8 mouse cellular contexts compared by ENCODE assay signal in genomic region chr17:79862038-79862437, GRCm38 (mm10). TPM values are rescaled to one million over a fixed set of nuclear protein-coding genes. Genes with fewer than 3 reads are reported as not detected.
DNase-seq lines count a peak whose midpoint lies in the region.

No protein-coding gene starts in this region.

- intact Hi-C loops in left cerebral cortex, postnatal 4 days (cut with DNase I), result no loop called here
- intact Hi-C loops in left cerebral cortex, postnatal 10 days (cut with DNase I), result loop anchor here (5.0 kb wide), 1 partner anchor 330 kb away; no protein-coding TSS in a partner anchor

- peak; percentile 17 for DNase-seq in adrenal gland, adult 8-10 months
- no peak for DNase-seq in adrenal gland, postnatal 25 days
- DNase-seq in left cerebral cortex, postnatal 4 days, result peak; percentile 10
- DNase-seq in left cerebral cortex, postnatal 10 days (ENCODE audit: extremely low spot score in 1 of 2, low spot score in 2 of 2), result no peak
- peak; percentile 88 for DNase-seq in adipocyte (ENCODE audit: low spot score)
- peak; percentile 41 for DNase-seq in induced T-regulatory cell, adult 2 months (ENCODE audit: low read depth)
- no peak for DNase-seq in testis, postnatal 14 days (ENCODE audit: low spot score)
- DNase-seq in spleen, adult 12 weeks (ENCODE audit: low spot score), result no peak

RNA-seq across cellular contexts. Expression of gene Atl2, which starts 33.9 kb away (rescaled TPM):
- 10 to 100 TPM; 44.4 to 79.1 (median 59.9) TPM for total RNA-seq in adrenal gland, adult 8-10 months (2022)
- total RNA-seq in adrenal gland, postnatal 25 days (2021), result 117 and 131 TPM in 2 replicates
- 10 to 100 TPM; 61.0 to 67.1 TPM for total RNA-seq in left cerebral cortex, postnatal 4 days (2021)
- total RNA-seq in left cerebral cortex, postnatal 10 days (2021), result 10 to 100 TPM; 66.6 to 71.3 TPM

Comparison
In these comparisons a context has a peak if more than half of its experiments do, and no peak if none do; other contexts are left out.
1. DNase-seq: peak in adrenal gland, adult 8-10 months (single experiment), left cerebral cortex, postnatal 4 days (single experiment), adipocyte (single experiment) and induced T-regulatory cell, adult 2 months (single experiment); none in adrenal gland, postnatal 25 days (single experiment), left cerebral cortex, postnatal 10 days (0 of 2), testis, postnatal 14 days (single experiment) and spleen, adult 12 weeks (single experiment).